Mouse (Mus musculus) thymus, adult 2 months (tissue): Measurements from ENCODE around the gene 4930572O03Rik. TPM values are rescaled to one million over a fixed set of nuclear protein-coding genes. Genes with fewer than 3 reads are reported as not detected.
"Not testable (repeated sequence)": the region's sequence is repeated elsewhere in the genome, so short reads cannot be mapped to it uniquely, and the experiment has no call there.

ENCODE experiments used
- DNase-seq: peaks from one replicate; pipeline ENCODE4 v3.0.0; 2021
- H3K27ac ChIP-seq: fragments of 200-500 bp; 2 replicates; pipeline ENCODE4 v1.5.1; 2012; ENCODE audit warnings: low read length, control low read depth; ENCODE audit not compliant: control insufficient read depth, insufficient read depth
- H3K27me3 ChIP-seq: fragments of 200-500 bp; 2 replicates; pipeline ENCODE4 v1.6.1; 2012; ENCODE audit warnings: mild to moderate bottlenecking, low read length, moderate library complexity, mixed read lengths; ENCODE audit not compliant: control insufficient read depth, insufficient read depth
- H3K36me3 ChIP-seq: fragments of 200-500 bp; 2 replicates; pipeline ENCODE4 v1.6.1; 2012; ENCODE audit warnings: mild to moderate bottlenecking, low read length, moderate library complexity; ENCODE audit not compliant: control insufficient read depth, insufficient read depth
- H3K4me1 ChIP-seq: fragments of 200-500 bp; replicated peaks from 2 replicates; pipeline ENCODE4 v1.6.1; 2012; ENCODE audit warnings: low read length; ENCODE audit not compliant: control insufficient read depth, insufficient read depth
- H3K4me3 ChIP-seq: fragments of 200-500 bp; 2 replicates; pipeline ENCODE4 v1.5.1; 2012; ENCODE audit warnings: mild to moderate bottlenecking, low read length, control low read depth, moderate library complexity; ENCODE audit not compliant: control insufficient read depth, insufficient read depth
- WGBS: fragments of 180-500 bp; shearing (Covaris S2); methylation state at CpG from one replicate; pipeline ENCODE4 v1.1.7; 2018; 5-methylcytosine and 5-hydroxymethylcytosine counted together
- polyA plus RNA-seq: library from polyadenylated mRNA; depleted of rRNA; stranded (reverse); fragments of >200 nt; gene quantifications from 2 replicates; pipeline ENCODE4 v1.2.3, GENCODE M21; 2012

The 4930572O03Rik gene
- polyA plus RNA-seq, 1 experiment: not detected

DNA sequence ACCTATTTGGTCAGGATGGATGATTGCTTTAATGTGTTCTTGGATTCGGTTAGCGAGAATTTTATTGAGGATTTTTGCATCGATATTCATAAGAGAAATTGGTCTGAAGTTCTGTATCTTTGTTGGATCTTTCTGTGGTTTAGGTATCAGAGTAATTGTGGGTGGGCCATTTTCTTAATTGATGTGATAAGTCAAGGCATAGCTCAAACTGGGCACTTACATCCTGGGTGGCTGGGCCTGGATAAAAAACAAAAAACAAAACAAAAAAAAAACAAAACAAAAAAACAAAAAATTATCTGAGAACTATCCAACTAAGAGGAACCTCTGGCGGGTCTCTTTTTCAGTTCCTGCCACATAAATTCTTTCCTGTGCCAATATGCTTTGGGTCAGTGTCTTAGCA is 20.9 kb upstream of the 4930572O03Rik start:
- DNase-seq, H3K36me3 ChIP-seq, H3K27ac ChIP-seq, H3K4me1 ChIP-seq, H3K4me3 ChIP-seq, H3K27me3 ChIP-seq: not testable (repeated sequence)
- WGBS: 92% methylated on average over 4 of the region's 4 CpGs

GRCm38 (mm10) chr5:15674429-15675244 is 17.8 kb upstream of the 4930572O03Rik start:
- DNase-seq, H3K36me3 ChIP-seq, H3K27me3 ChIP-seq, H3K4me3 ChIP-seq, H3K4me1 ChIP-seq, H3K27ac ChIP-seq: not testable (repeated sequence)
- WGBS: 94% methylated on average over 5 of the region's 8 CpGs

GRCm38 (mm10) chr5:15673989-15674388 is 17.1 kb upstream of the 4930572O03Rik start:
- WGBS: 84% methylated on average over 2 of the region's 2 CpGs
- not testable (repeated sequence) for H3K4me1 ChIP-seq, H3K27ac ChIP-seq, H3K27me3 ChIP-seq, H3K4me3 ChIP-seq, DNase-seq, H3K36me3 ChIP-seq

DNA sequence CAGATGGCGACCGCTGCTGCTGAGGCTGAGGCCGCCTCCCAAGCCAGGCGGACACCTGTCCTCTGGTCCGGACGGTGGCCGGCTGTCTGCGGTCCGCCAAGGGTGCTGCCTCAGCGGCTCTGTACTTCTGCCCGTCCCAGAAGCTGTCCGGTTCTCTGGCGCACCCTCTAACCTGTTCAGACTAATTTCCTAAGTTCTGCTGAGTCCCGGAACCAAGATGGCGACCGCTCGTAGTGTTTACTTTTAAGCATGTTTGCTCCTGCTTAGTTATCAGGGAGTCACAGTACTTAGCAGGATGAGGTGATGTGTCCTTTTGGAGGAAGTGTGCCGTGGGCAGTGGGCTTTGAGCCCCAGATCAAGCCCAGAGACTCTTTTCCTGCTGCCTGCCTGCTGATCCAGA is 13.9 kb upstream of the 4930572O03Rik start:
- H3K27me3 ChIP-seq, H3K27ac ChIP-seq, DNase-seq, H3K4me1 ChIP-seq, H3K36me3 ChIP-seq, H3K4me3 ChIP-seq: not testable (repeated sequence)
- 89% methylated on average over 9 of the region's 18 CpGs for WGBS

DNA sequence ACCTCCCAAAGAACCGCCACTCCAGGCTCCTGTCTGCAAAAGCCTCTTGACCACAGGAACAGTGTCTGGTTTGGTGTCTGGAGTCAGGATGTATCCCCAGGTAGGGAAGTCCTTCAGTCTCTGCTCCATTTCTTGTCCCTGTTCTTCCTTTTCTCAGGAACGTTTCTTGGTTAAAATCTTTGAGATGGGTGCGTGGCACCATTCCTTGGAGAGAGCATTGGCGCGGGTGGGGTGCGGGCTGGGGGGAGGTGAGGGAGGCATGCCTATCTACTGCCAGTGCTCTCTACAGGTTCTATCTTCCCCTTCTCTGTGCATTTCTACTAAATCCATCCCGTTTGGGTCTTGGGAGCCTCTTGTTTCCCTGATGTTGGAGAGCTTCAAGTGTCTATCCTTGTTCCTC is 7.0 kb upstream of the 4930572O03Rik start:
- not testable (repeated sequence) for H3K36me3 ChIP-seq, H3K4me1 ChIP-seq, H3K27me3 ChIP-seq, H3K4me3 ChIP-seq, H3K27ac ChIP-seq, DNase-seq
- 79% methylated on average over 7 of the region's 7 CpGs for WGBS

- not testable (repeated sequence) for DNase-seq, H3K4me1 ChIP-seq, H3K4me3 ChIP-seq, H3K27ac ChIP-seq, H3K36me3 ChIP-seq, H3K27me3 ChIP-seq
- 70% methylated on average over 2 of the region's 2 CpGs for WGBS
Measured at GRCm38 (mm10) chr5:15652334-15652733, 4.5 kb downstream of the 4930572O03Rik start.

GRCm38 (mm10) chr5:15645707-15646106 is 11.2 kb downstream of the 4930572O03Rik start:
- not testable (repeated sequence) for DNase-seq, H3K27ac ChIP-seq, H3K4me3 ChIP-seq, H3K36me3 ChIP-seq, H3K27me3 ChIP-seq, H3K4me1 ChIP-seq
- 18% methylated on average over 6 of the region's 6 CpGs for WGBS

DNA sequence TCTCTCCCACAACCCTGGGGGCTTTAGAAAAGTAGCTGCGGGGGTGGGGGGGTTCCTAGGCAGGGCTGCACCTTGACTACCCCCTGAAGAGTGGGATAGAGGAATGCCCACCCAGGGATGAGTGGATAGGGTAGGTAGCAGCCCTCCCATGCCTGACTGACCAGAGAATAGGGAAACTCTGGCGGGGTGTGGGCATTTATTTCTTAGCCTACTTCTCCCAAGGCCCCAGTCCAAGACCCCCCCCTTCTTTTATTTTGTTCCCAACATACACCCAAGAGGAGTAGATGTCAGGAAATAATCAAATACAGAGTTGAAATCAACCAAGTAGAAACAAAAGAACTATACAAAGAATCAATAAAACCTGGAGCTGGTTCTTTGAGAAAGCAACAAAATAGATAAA is 19.2 kb downstream of the 4930572O03Rik start:
- WGBS: 68% methylated on average over 2 of the region's 2 CpGs

GRCm38 (mm10) chr5:15630068-15630467 is 26.8 kb downstream of the 4930572O03Rik start:
- 31% methylated on average over 5 of the region's 5 CpGs for WGBS
- not testable (repeated sequence) for H3K4me1 ChIP-seq, H3K36me3 ChIP-seq, H3K4me3 ChIP-seq, H3K27me3 ChIP-seq, H3K27ac ChIP-seq, DNase-seq

More for the DNA sequence above, 19.2 kb downstream of the 4930572O03Rik start:
- H3K36me3 ChIP-seq, H3K27ac ChIP-seq, H3K27me3 ChIP-seq, DNase-seq, H3K4me3 ChIP-seq, H3K4me1 ChIP-seq: not testable (repeated sequence)

- H3K27ac ChIP-seq, H3K36me3 ChIP-seq, H3K27me3 ChIP-seq, DNase-seq, H3K4me3 ChIP-seq, H3K4me1 ChIP-seq: not testable (repeated sequence)
- WGBS: 21% methylated on average over 1 of the region's 1 CpGs
Measured at GRCm38 (mm10) chr5:15628136-15628535, 28.7 kb downstream of the 4930572O03Rik start.

GRCm38 (mm10) chr5:15618764-15619163 is 38.1 kb downstream of the 4930572O03Rik start, which contains the start of gene Speer4d:
Gene Speer4d, plus strand, starts transcription at chr5:15619064.
- not testable (repeated sequence) for H3K4me3 ChIP-seq, H3K27me3 ChIP-seq, DNase-seq, H3K36me3 ChIP-seq, H3K27ac ChIP-seq, H3K4me1 ChIP-seq
- 74% methylated on average over 1 of the region's 1 CpGs for WGBS
